Mouse (Mus musculus) liver, postnatal 0 days (tissue): ENCODE results near the gene Cldn34b2. TPM values are rescaled to one million over a fixed set of nuclear protein-coding genes. Genes with fewer than 3 reads are reported as not detected.
"Not testable (repeated sequence)": the region's sequence is repeated elsewhere in the genome, so short reads cannot be mapped to it uniquely, and the experiment has no call there.

Experiments
- ATAC-seq: fragments of 200-750 bp; cut with Nextera tagmentation; 2 replicates; pipeline ENCODE4 v1.8.0; 2017; ENCODE audit warnings: mild to moderate bottlenecking, moderate library complexity
- DNase-seq: peaks from one replicate; pipeline ENCODE4 v3.0.0-alpha.2; 2016
- H3K27ac ChIP-seq: fragments of 300-500 bp; sonication (generic); 2 replicates; pipeline ENCODE4 v1.5.1; 2014; ENCODE audit warnings: antibody characterized with exemption, moderate library complexity, mild to moderate bottlenecking, low read depth
- H3K27me3 ChIP-seq: fragments of 300-500 bp; sonication (generic); 2 replicates; pipeline ENCODE4 v1.6.1; 2014; ENCODE audit warnings: low read length, control low read depth, mixed read lengths; ENCODE audit not compliant: insufficient read depth
- H3K36me3 ChIP-seq: fragments of 300-500 bp; sonication (generic); replicated peaks from 2 replicates; pipeline ENCODE4 v1.6.1; 2014; ENCODE audit warnings: mild to moderate bottlenecking, control low read depth, low read length, moderate library complexity, mixed read lengths; ENCODE audit not compliant: insufficient read depth
- H3K4me1 ChIP-seq: fragments of 300-500 bp; sonication (generic); 2 replicates; pipeline ENCODE4 v1.6.1; 2014; ENCODE audit warnings: antibody characterized with exemption, mild to moderate bottlenecking, control low read depth; ENCODE audit not compliant: insufficient read depth
- H3K4me2 ChIP-seq: fragments of 300-500 bp; sonication (generic); 2 replicates; pipeline ENCODE4 v1.6.1; 2014; ENCODE audit warnings: low read depth, mild to moderate bottlenecking, low read length, moderate library complexity, mixed read lengths
- H3K4me3 ChIP-seq: fragments of 300-500 bp; sonication (generic); 2 replicates; pipeline ENCODE4 v1.5.1; 2014; ENCODE audit warnings: low read depth, low read length
- H3K9ac ChIP-seq: fragments of 300-500 bp; sonication (generic); replicated peaks from 2 replicates; pipeline ENCODE4 v1.6.1; 2014; ENCODE audit warnings: mild to moderate bottlenecking, moderate library complexity
- H3K9me3 ChIP-seq: fragments of 300-500 bp; sonication (generic); 2 replicates; pipeline ENCODE4 v1.6.1; 2016; ENCODE audit warnings: mild to moderate bottlenecking, control low read depth, low read length, mixed read lengths
- CTCF ChIP-seq: sonication (generic); IDR thresholded peaks from 2 replicates; pipeline ENCODE4 v1.5.1; 2016; ENCODE audit warnings: antibody characterized with exemption, low read depth
- EP300 ChIP-seq: IDR thresholded peaks from 2 replicates; pipeline ENCODE4 v1.6.1; 2016; ENCODE audit warnings: antibody characterized with exemption, low read depth, mild to moderate bottlenecking
- WGBS: fragments of 180-500 bp; shearing (Covaris S2); extraction: QIAGEN DNeasy Blood & Tissue Kit; methylation state at CpG from one replicate; pipeline ENCODE4 v1.1.7; 2014; ENCODE audit not compliant: insufficient replicate concordance; 5-methylcytosine and 5-hydroxymethylcytosine counted together
- polyA plus RNA-seq: library from polyadenylated mRNA; unstranded; fragments of >200 nt; fragmentation: Nextera tagmentation; extraction: Ambion mirVana; gene quantifications from 2 replicates; pipeline ENCODE4 v1.2.1, GENCODE M21; 2015

Gene Cldn34b2
- not detected in 2 replicates for polyA plus RNA-seq

- not testable (repeated sequence) for ATAC-seq, H3K4me2 ChIP-seq, DNase-seq, H3K27ac ChIP-seq, H3K9ac ChIP-seq, H3K9me3 ChIP-seq, H3K4me1 ChIP-seq, H3K36me3 ChIP-seq, H3K4me3 ChIP-seq, H3K27me3 ChIP-seq
- WGBS = 87% methylated on average over 3 of the region's 3 CpGs
Measured at GRCm38 (mm10) chrX:155128312-155128711, at the start of gene Cldn34b2. Gene Cldn34b2, minus strand, starts transcription at chrX:155128412.

- H3K4me3 ChIP-seq = no peak overlapping the region
- no peaks in the 10 kb centered on the region for H3K9me3 ChIP-seq
- no peaks in the 10 kb centered on the region for H3K4me1 ChIP-seq
- TF ChIP-seq CTCF (no peak), EP300 (no peak)
- H3K27me3 ChIP-seq = no peaks in the 10 kb centered on the region
- no peak overlapping the region for H3K9ac ChIP-seq
- no peak for DNase-seq
- ATAC-seq = no peak
- H3K4me2 ChIP-seq = no peak overlapping the region
- no peaks in the 10 kb centered on the region for H3K36me3 ChIP-seq
- WGBS = 59% methylated on average over 2 of the region's 2 CpGs
- no peak overlapping the region for H3K27ac ChIP-seq
Measured at GRCm38 (mm10) chrX:155177640-155178039, 49.4 kb upstream of the Cldn34b2 start.

- DNase-seq (no peak), ATAC-seq (no peak)
- H3K4me3 ChIP-seq = no peak overlapping the region
- no peaks in the 10 kb centered on the region for H3K9me3 ChIP-seq
- H3K27me3 ChIP-seq = no peaks in the 10 kb centered on the region
- H3K27ac ChIP-seq = no peak overlapping the region
- H3K9ac ChIP-seq = no peak overlapping the region
- no peaks in the 10 kb centered on the region for H3K4me1 ChIP-seq
- WGBS = 45% methylated on average over 2 of the region's 2 CpGs
- H3K4me2 ChIP-seq = no peak overlapping the region
- no peaks in the 10 kb centered on the region for H3K36me3 ChIP-seq
- TF ChIP-seq CTCF (no peak), EP300 (no peak)
Measured at GRCm38 (mm10) chrX:155177230-155177629, 49.0 kb upstream of the Cldn34b2 start.

- H3K27me3 ChIP-seq = no peaks in the 10 kb centered on the region
- H3K27ac ChIP-seq = no peak overlapping the region
- 65% methylated on average over 4 of the region's 4 CpGs for WGBS
- no peak for DNase-seq
- TF ChIP-seq CTCF (no peak), EP300 (no peak)
- no peak overlapping the region for H3K9ac ChIP-seq
- H3K4me3 ChIP-seq = no peak overlapping the region
- no peaks in the 10 kb centered on the region for H3K36me3 ChIP-seq
- H3K4me1 ChIP-seq = no peaks in the 10 kb centered on the region
- H3K4me2 ChIP-seq = no peak overlapping the region
- no peaks in the 10 kb centered on the region for H3K9me3 ChIP-seq
- no peak for ATAC-seq
Measured at GRCm38 (mm10) chrX:155175568-155175967, 47.4 kb upstream of the Cldn34b2 start.

- ATAC-seq (no peak), DNase-seq (peak; percentile 12)
- H3K27me3 ChIP-seq = no peaks in the 10 kb centered on the region
- no peak overlapping the region for H3K4me2 ChIP-seq
- H3K9ac ChIP-seq = no peak overlapping the region
- H3K4me3 ChIP-seq = no peak overlapping the region
- H3K36me3 ChIP-seq = no peaks in the 10 kb centered on the region
- H3K4me1 ChIP-seq = no peaks in the 10 kb centered on the region
- no peaks in the 10 kb centered on the region for H3K9me3 ChIP-seq
- TF ChIP-seq CTCF (no peak), EP300 (no peak)
- H3K27ac ChIP-seq = no peak overlapping the region
Measured at GRCm38 (mm10) chrX:155172310-155172709, 44.1 kb upstream of the Cldn34b2 start.

GRCm38 (mm10) chrX:155171754-155172153 is 43.5 kb upstream of the Cldn34b2 start:
- H3K4me1 ChIP-seq = no peaks in the 10 kb centered on the region
- no peaks in the 10 kb centered on the region for H3K27me3 ChIP-seq
- WGBS = 36% methylated on average over 1 of the region's 1 CpGs
- no peak for DNase-seq
- no peak overlapping the region for H3K27ac ChIP-seq
- no peak for TF ChIP-seq CTCF
- TF ChIP-seq EP300 = no peak
- H3K9ac ChIP-seq = no peak overlapping the region
- no peak overlapping the region for H3K4me3 ChIP-seq
- ATAC-seq = no peak
- H3K36me3 ChIP-seq = no peaks in the 10 kb centered on the region
- no peaks in the 10 kb centered on the region for H3K9me3 ChIP-seq
- H3K4me2 ChIP-seq = no peak overlapping the region

GRCm38 (mm10) chrX:155169886-155170285 is 41.7 kb upstream of the Cldn34b2 start:
- Histone ChIP-seq H3K27me3 (no peaks in the 10 kb centered on the region), H3K4me2 (no peak overlapping the region), H3K4me1 (no peaks in the 10 kb centered on the region), H3K9ac (no peak overlapping the region), H3K9me3 (no peaks in the 10 kb centered on the region), H3K36me3 (no peaks in the 10 kb centered on the region), H3K4me3 (no peak overlapping the region), H3K27ac (no peak overlapping the region)
- WGBS = 89% methylated on average over 8 of the region's 8 CpGs
- TF ChIP-seq EP300 (no peak), CTCF (no peak)
- ATAC-seq (no peak), DNase-seq (no peak)
